Mouse (Mus musculus): ENCODE results near the gene Hp.

Gene Hp

GRCm38 (mm10) chr8:109578900-109579301 lies at the start of gene Hp:
Gene Hp, minus strand, starts transcription at chr8:109579172.
- DNase-seq (ENCODE audit: low spot score): no peak

- no peak for DNase-seq (ENCODE audit: low spot score)
These were observed 49.7 kb upstream of the Hp start for GRCm38 (mm10) chr8:109628638-109629037.

GRCm38 (mm10) chr8:109615569-109615968 lies 36.6 kb upstream of the Hp start:
- no peak for DNase-seq (ENCODE audit: low spot score)

DNA sequence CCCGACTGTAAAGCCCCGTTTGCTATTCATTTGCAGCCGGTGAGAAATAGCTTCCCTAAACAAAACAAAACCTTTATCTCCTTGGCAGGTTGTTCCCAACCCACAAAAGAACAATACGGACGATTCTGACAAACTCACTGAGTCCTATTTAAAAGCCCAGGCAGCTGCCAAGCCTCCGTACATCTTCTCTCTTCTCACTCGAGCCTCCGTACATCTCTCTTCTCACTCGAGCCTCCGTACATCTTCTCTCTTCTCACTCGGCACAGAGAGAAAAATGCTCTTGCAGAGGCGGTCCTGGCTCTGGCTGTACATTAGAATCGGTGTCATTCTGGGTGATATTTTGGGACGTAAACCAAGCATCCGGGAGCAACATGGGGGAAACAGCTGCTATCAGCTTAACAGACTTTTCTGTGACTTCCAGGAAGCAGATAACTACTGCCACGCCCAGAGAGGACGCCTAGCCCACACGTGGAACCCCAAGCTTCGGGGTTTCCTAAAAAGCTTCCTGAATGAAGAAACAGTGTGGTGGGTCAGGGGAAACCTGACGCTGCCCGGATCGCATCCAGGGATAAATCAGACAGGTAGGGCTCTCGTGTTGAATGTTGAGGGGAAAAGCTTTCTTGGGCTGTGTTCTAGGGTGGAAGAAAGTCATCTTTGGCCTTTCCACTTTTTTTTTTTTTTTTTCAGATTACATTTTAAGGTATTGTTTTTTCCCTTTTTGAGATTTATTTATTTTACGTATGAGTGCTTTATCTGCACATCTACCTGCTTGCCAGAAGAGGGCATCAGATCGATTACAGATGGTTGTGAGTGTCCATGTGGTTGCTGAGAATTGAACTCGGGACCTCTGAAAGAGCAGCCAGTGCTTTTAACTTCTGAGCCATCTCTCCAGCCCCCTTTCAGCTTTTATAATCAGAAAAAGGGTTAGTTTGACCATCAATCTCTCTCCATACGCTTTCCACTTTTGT lies 35.6 kb upstream of the Hp start, which contains the start of gene Pkd1l3:
Gene Pkd1l3 (plus strand): TSS at position 275 of the 968 bp plus-strand sequence.
- no peak for DNase-seq (ENCODE audit: low spot score)

DNA sequence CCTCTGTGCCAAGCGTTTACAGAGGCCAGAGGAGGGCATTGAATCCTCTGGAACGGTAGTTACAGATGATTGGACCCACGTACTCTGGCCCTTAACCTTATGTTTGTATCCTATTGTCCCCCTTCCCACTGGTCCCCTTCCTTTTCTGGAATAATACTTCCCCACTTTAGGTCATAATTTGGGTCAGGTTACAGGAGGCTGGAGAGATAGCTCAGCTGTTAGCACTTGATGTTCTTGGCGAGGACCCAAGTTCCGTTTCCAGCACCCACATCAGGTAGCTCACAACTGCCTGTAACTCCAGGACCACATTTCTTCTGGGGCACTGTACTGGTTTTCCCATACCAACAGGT lies 30.2 kb upstream of the Hp start:
- no peak for DNase-seq (ENCODE audit: low spot score)

- DNase-seq (ENCODE audit: low spot score): peak; percentile 88
These were observed 29.5 kb upstream of the Hp start, which contains the start of gene Dhodh for GRCm38 (mm10) chr8:109608271-109609152. Gene Dhodh, minus strand, starts transcription at chr8:109608673.

DNA sequence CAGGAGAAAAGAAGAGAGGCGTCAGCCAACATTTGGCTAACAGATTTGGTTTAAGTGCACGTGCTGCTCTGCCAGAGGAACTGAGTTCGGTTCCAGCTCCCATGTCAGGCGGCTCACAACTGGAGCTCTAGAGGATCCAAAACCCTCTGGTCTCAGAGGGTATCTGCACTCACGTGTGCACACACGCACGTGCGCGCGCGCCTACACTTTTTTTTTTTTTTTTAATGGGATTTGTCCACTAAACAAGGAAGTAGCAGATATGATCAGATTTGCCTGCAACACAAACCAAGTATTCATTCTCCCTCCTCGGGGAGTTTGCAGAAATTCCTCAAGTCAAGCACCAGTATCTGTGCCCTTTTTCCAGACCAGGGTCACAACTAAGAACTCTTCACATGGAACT lies 28.7 kb upstream of the Hp start:
- DNase-seq (ENCODE audit: low spot score): no peak

DNA sequence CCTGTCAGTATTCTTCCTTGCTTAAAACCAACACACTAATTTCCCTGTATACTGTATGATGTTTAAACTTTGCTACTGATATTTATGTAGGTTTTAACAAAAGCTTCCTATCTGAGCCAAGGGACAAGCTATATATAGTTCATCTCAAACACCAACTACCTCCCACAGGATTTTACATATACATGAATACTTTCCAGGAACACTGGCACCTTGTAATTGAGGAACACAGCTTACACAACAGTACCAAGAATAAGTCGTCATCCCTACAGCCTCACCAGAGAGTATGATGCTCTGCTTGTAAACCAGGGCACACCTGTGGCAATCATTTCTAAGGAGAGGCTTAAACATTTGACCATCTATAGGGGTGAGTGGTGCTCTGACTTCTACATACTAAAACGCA lies 27.8 kb upstream of the Hp start:
- DNase-seq (ENCODE audit: low spot score): no peak

DNA sequence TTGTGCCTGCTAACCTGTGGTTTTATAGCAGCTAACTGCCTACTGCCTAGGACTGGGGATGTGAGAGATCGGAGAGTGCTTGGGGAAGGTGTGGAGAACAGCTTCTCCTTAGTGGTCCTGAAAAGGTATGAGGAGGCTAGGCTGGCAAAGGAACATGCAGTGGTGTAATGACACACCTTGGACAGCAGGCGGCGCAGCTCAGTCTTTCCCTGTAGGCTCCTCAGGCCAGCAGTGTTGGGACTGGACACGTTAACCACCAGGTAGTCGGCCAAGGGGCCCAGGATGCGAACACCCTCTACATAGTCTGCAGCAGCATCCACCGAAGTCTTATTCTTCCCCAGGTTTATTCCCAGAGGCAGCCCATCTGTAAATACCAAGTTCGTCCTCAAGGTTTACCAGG lies 16.9 kb upstream of the Hp start:
- peak; percentile 68 for DNase-seq (ENCODE audit: low spot score)

DNA sequence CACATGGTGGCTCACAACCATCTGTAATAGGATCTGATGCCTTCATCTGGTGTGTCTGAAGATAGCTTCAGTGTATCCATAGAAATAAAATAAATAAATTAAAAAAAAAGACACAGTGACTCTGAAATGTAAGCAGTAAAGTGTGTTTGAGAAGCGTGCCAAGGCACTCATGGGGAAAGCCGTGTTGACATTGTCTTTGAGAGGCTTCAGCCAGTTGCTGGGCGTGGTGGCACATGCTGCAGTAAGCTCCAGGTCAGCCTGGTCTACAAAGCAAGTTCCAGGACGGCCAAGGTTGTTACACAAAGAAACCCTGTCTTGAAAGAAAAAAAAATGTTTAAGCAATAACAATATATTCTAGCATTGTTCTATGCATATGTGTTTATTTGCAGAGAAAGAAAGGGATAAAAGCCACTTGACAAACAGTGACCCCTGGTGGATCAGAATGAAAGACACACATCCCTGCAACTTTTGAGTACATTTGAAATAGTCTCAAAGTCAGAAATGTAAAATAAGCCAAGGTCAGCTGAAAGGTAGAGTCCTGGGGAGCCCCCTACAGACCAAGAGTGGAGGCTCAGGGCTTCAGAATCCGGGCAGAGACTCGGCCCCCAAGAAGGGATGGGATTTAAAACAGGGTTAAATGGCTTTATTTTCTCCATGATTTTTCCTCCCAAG lies 14.3 kb upstream of the Hp start:
- DNase-seq (ENCODE audit: low spot score): no peak

DNA sequence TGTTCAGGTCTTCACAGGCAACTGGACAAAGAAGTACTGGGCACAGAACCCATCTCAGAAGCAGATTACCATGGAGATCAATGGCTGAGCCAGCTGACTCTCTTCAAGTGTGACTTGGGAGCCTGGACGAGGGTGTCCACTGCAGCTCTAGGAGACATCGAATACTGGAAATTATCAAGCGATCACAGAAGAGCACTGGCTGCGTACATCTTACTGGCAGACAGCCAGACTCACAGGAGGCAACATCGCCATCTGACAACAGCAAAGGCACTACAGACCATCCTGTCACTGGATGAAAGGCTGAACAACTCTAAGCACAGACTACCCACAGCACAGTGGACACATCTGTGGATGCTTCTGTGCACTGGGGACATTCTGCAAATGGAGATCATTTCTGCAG lies 13.2 kb upstream of the Hp start:
- DNase-seq (ENCODE audit: low spot score): no peak

- DNase-seq (ENCODE audit: low spot score): no peak
These were observed 12.4 kb upstream of the Hp start for GRCm38 (mm10) chr8:109591367-109591766.

DNA sequence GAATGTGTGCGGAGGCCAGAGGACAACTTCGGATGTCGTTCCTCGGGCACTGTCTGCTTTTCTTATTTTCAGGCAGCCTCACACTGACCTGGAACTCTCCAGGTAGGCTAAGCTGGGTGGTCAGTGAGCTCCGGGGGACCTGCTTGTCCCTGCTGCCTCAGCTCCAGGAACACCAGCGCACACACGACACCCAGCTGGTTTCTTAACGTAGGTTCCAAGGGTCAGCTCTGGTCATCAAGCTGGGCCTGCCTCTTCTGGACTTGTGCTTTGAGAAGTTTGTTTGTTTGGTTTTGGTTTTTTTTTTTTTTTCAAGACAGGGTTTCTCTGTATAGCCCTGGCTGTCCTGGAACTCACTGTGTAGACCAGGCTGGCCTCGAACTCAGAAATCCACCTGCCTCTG lies 11.9 kb upstream of the Hp start:
- no peak for DNase-seq (ENCODE audit: low spot score)

DNA sequence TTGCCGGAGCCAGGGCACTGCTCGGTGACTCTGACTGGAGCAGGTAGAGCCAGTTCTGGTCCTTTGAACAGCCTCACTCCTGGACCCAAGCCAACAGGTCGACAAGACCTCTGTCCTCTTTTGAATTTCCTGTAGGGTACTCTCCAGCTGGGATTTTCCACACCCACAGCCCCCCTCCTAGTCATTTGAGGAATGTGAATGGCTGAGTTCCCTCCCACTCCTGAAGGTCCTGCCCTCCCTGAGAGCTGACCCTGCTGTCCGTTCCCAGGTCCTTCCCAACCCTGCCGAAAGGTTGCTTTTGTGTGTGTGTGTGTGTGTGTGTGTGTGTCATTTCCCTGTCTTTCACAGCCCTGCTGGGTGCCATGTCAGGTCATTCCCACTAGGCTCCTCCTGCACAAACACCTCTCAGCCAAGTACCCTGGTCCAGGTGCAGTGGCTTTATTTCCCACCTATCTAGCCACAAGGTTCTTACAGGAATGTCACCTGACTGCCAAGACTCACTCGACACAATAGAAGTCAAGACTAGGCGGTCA lies 8.1 kb upstream of the Hp start:
- peak; percentile 67 for DNase-seq (ENCODE audit: low spot score)

GRCm38 (mm10) chr8:109585652-109586051 lies 6.7 kb upstream of the Hp start:
- DNase-seq (ENCODE audit: low spot score): no peak

DNA sequence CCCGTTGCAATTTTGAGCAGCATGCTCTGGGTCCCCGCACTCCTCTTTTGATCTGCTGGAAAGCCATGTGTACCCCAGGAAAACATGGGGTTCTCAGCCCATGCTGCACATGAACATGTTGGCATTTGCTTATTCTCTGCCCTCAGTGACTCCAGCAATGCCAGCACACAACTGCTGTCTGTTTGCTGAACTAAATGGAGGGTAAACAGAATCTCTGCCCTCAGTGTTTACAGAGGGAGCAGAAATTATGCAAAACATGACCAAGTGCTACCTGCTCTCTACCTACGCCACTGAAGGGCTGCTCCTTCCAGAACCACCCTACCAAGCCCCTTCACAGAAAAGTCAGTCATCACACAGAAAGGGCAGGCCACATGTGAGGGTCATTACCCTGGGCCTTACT lies 5.9 kb upstream of the Hp start:
- no peak for DNase-seq (ENCODE audit: low spot score)

DNA sequence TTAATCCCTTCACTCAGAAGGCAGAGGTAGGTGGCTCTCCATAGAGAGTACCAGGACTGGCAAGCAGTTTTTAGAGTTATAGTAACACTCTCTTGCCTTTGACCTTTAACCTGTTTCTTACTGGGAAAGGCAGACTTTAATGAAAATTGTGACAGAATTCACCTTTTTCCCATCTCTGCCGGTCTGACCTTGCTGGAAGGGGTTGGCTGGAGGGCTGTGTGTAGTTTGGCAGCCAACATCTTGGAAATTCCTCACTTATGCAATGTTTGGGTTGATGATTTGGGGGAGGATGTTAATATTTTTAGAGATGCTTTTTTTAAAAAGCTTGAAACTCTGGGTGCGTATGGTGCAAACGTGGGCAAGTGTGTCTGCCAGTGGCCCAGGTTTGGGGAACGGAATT lies 5.3 kb upstream of the Hp start:
- DNase-seq (ENCODE audit: low spot score): no peak

DNA sequence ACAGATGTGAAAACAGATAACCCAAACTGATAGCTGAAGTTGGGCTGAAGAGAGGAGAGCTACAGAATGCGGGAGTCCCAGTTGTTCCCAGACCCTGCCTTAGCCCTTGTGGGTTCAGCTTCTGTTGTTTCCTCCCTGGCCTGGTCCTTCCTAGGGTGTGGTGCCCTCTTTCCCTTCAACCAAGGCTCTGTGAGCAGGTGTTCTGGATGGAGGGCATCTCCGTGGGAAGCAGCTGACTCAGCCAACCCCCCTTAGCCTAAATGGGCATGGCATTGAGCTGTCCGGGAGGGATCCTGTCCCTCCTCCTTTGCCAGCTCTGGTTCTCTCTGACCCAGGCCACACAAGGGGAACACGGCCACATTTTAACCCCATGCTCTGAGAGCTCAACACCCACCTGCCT lies 2.7 kb downstream of the Hp start:
- DNase-seq (ENCODE audit: low spot score): no peak

DNA sequence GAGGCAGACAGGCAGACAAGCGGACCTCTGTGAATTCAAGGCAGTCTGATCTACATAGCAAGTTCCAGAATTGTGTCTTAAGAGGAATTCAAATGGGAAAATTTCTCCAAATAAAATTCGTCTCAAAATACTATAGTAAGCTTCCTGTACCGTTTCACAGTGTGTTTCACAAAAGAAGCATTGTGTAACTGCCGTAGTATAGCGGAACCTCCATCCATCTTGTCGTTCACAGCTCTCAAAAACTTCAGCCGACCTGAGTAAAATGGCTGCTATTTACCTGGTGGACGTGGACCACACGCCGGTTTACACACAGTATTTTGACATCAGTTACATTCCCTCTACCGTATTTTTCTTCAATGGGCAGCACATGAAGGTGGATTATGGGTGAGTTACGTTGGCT lies 7.8 kb downstream of the Hp start:
- no peak for DNase-seq (ENCODE audit: low spot score)

GRCm38 (mm10) chr8:109565498-109566333 lies 13.3 kb downstream of the Hp start, which contains the start of the genes Dhx38 and Txnl4b:
Gene Dhx38, minus strand, starts transcription at chr8:109565861.
Gene Txnl4b, plus strand, starts transcription at chr8:109565892.
- peak; percentile 96 for DNase-seq (ENCODE audit: low spot score)

- DNase-seq (ENCODE audit: low spot score): no peak
These were observed 14.2 kb downstream of the Hp start for GRCm38 (mm10) chr8:109564766-109565165.

All from urinary bladder, postnatal 25 days (tissue).